Mouse (Mus musculus): ENCODE results near the gene Cd93.

GRCm38 (mm10) chr2:148488885-148489284 lies 45.5 kb upstream of the Cd93 start:
- no peak for TF ChIP-seq BHLHE40 (IDR thresholded peaks at IDR 0.05; ENCODE audit: borderline replicate concordance, low read depth, low read length)
- TF ChIP-seq ZNF384 (IDR thresholded peaks at IDR 0.05; ENCODE audit: low read depth, low read length): no peak
- no peak for TF ChIP-seq POLR2A (IDR thresholded peaks at IDR 0.05; ENCODE audit: control insufficient read depth in 1 of 2, insufficient read depth in 1 of 2, low read depth in 1 of 2, low read length in 2 of 2, poor library complexity in 1 of 2)
- no peak for TF ChIP-seq MXI1 (IDR thresholded peaks at IDR 0.05; ENCODE audit: low read depth, low read length)
- TF ChIP-seq ZKSCAN1 (IDR thresholded peaks at IDR 0.05; ENCODE audit: low read depth, low read length): no peak
- no peak for TF ChIP-seq CTCF (IDR thresholded peaks at IDR 0.05 in 2 of 3, conservative IDR thresholded peaks at IDR 0.05 in 1 of 3; ENCODE audit: control insufficient read depth in 1 of 3, insufficient read depth in 1 of 3, low read depth in 2 of 3, low read length in 3 of 3, poor library complexity in 1 of 3, severe bottlenecking in 1 of 3)
- TF ChIP-seq SIN3A (IDR thresholded peaks at IDR 0.05; ENCODE audit: low read length): no peak
